Mouse (Mus musculus) ES-E14 (cell line): Measurements from ENCODE around the gene Cox8a.

Experiments
- CHD2 ChIP-seq: IDR thresholded peaks from 2 replicates; pipeline ENCODE4 v1.6.1; 2014; ENCODE audit warnings: mild to moderate bottlenecking, low read depth, low read length, inconsistent platforms
- HCFC1 ChIP-seq: IDR thresholded peaks from 2 replicates; pipeline ENCODE4 v1.6.1; 2012; ENCODE audit warnings: low read length, inconsistent platforms, borderline replicate concordance; ENCODE audit not compliant: insufficient read depth
- MAFK ChIP-seq: IDR thresholded peaks from 2 replicates; pipeline ENCODE4 v1.6.1; 2014; ENCODE audit warnings: mild to moderate bottlenecking, low read depth, low read length, inconsistent platforms; ENCODE audit not compliant: insufficient read depth
- ZC3H11A ChIP-seq: IDR thresholded peaks from 2 replicates; pipeline ENCODE4 v1.6.1; 2012; ENCODE audit warnings: low read depth, mild to moderate bottlenecking, inconsistent platforms, low read length, borderline replicate concordance
- ZNF384 ChIP-seq: IDR thresholded peaks from 2 replicates; pipeline ENCODE4 v1.6.1; 2012; ENCODE audit warnings: low read depth, low read length, inconsistent platforms

- TF ChIP-seq CHD2: no peak
- TF ChIP-seq MAFK: no peak
- TF ChIP-seq ZC3H11A: no peak
- no peak for TF ChIP-seq HCFC1
- no peak for TF ChIP-seq ZNF384
These were observed 45.2 kb downstream of the Cox8a start for GRCm38 (mm10) chr19:7172051-7172866.
